Mouse (Mus musculus) limb, embryonic 13.5 days (tissue): ENCODE measurements around the gene B2m. TPM values are rescaled to one million over a fixed set of nuclear protein-coding genes. Genes with fewer than 3 reads are reported as not detected.

Source experiments
- ATAC-seq: fragments of 200-750 bp; cut with Nextera tagmentation; 2 replicates; pipeline ENCODE4 v1.8.0; 2017; ENCODE audit warnings: low read depth, moderate number of reproducible peaks, moderate TSS enrichment; ENCODE audit not compliant: low FRiP score
- H3K27ac ChIP-seq: fragments of 300-500 bp; sonication (generic); 2 replicates; pipeline ENCODE4 v1.5.1; 2015; ENCODE audit warnings: inconsistent platforms, mild to moderate bottlenecking, moderate library complexity
- H3K27me3 ChIP-seq: fragments of 300-500 bp; sonication (generic); 2 replicates; pipeline ENCODE4 v1.6.1; 2015; ENCODE audit warnings: mild to moderate bottlenecking, inconsistent platforms
- H3K36me3 ChIP-seq: fragments of 300-500 bp; sonication (generic); 2 replicates; pipeline ENCODE4 v1.6.1; 2015; ENCODE audit warnings: inconsistent platforms, mild to moderate bottlenecking, moderate library complexity
- H3K4me1 ChIP-seq: fragments of 300-500 bp; sonication (generic); 2 replicates; pipeline ENCODE4 v1.6.1; 2015; ENCODE audit warnings: inconsistent platforms
- H3K4me2 ChIP-seq: fragments of 300-500 bp; sonication (generic); replicated peaks from 2 replicates; pipeline ENCODE4 v1.6.1; 2015; ENCODE audit warnings: inconsistent platforms, mild to moderate bottlenecking, moderate library complexity
- H3K4me3 ChIP-seq: fragments of 300-500 bp; sonication (generic); 2 replicates; pipeline ENCODE4 v1.5.1; 2015; ENCODE audit warnings: moderate library complexity, mild to moderate bottlenecking, inconsistent platforms
- H3K9ac ChIP-seq: fragments of 300-500 bp; sonication (generic); 2 replicates; pipeline ENCODE4 v1.6.1; 2015; ENCODE audit warnings: mild to moderate bottlenecking, inconsistent platforms
- H3K9me3 ChIP-seq: fragments of 300-500 bp; sonication (generic); 2 replicates; pipeline ENCODE4 v1.6.1; 2016; ENCODE audit warnings: inconsistent platforms
- WGBS: fragments of 180-500 bp; shearing (Covaris S2); methylation state at CpG from one replicate; pipeline ENCODE4 v1.1.7; 2015; 5-methylcytosine and 5-hydroxymethylcytosine counted together
- polyA plus RNA-seq: library from polyadenylated mRNA; unstranded; fragments of >200 nt; fragmentation: Nextera tagmentation; extraction: Ambion mirVana; gene quantifications from 2 replicates; pipeline ENCODE4 v1.2.1, GENCODE M21; 2015

B2m gene
- polyA plus RNA-seq, 1 experiment from 2014 or later, result 212 TPM

DNA sequence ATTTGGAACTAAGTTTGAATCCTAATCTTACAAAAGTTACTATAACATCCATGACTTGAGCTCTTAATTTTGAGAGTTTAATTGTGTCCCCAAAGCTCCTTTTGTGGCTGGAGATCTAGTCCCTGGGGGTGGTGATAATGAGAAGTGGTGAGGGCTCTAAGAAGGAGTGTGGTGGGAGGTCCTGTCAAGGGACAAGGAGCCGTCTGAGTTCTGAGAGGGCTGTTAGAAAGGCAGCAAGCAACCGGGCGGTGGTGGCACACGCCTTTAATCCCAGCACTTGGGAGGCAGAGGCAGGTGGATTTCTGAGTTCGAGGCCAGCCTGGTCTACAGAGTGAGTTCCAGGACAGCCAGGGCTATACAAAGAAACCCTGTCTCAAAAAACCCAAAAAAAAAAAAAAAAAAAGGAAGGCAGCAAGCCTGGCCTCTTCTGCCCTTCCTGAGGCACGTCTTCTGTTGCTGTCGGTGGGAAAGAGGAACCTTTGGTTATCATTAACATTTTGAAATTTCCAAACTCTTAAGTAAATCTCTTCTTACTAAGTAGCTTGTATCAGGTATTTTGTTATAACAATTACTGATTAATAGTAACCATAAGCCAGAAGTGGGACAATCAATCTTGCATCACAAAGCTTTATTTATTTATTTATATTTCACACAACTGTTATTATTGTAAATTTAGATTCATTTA, 6.3 kb downstream of the B2m start:
- peaks cover 4% of the 10 kb centered on the region for H3K4me1 ChIP-seq
- H3K27me3 ChIP-seq, result no peaks in the 10 kb centered on the region
- H3K4me2 ChIP-seq, result no peak overlapping the region
- ATAC-seq, result no peak
- H3K9me3 ChIP-seq, result no peaks in the 10 kb centered on the region
- 86% methylated on average over 7 of the region's 7 CpGs for WGBS
- no peak overlapping the region for H3K4me3 ChIP-seq
- no peak overlapping the region for H3K27ac ChIP-seq
- no peak overlapping the region for H3K9ac ChIP-seq
- H3K36me3 ChIP-seq, result peaks cover 31% of the 10 kb centered on the region

DNA sequence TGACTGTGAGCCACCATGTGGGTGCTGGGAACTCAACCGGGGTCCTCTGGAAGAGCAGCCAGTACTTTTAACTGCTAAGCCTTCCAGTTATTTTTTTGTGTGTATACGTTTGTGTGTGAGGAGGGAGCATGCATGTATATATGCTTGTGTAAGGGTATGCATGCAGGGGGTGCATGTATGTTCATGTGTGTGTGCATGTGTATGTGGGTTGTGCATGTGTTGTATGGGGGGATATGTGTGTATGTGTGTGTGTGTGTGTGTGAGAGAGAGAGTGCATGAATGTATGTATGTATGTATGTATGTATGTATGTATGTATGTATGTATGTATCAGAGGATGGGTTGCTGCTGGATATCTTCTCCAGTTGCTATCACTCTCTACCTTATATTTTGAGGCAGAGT, 7.0 kb downstream of the B2m start:
- Histone ChIP-seq H3K9ac (no peak overlapping the region), H3K4me1 (no peaks in the 10 kb centered on the region), H3K9me3 (no peaks in the 10 kb centered on the region), H3K27me3 (no peaks in the 10 kb centered on the region), H3K36me3 (peaks cover 31% of the 10 kb centered on the region), H3K4me3 (no peak overlapping the region), H3K4me2 (no peak overlapping the region), H3K27ac (no peak overlapping the region)
- WGBS, result 97% methylated on average over 2 of the region's 2 CpGs
- ATAC-seq, result no peak

- Histone ChIP-seq H3K9ac (no peak overlapping the region), H3K27me3 (no peaks in the 10 kb centered on the region), H3K36me3 (peaks cover 31% of the 10 kb centered on the region), H3K4me2 (no peak overlapping the region), H3K9me3 (no peaks in the 10 kb centered on the region), H3K4me3 (no peak overlapping the region), H3K4me1 (no peaks in the 10 kb centered on the region), H3K27ac (no peak overlapping the region)
- WGBS, result 68% methylated on average over 2 of the region's 2 CpGs
- ATAC-seq, result no peak
Observed at GRCm38 (mm10) chr2:122155292-122155691, 7.8 kb downstream of the B2m start.

DNA sequence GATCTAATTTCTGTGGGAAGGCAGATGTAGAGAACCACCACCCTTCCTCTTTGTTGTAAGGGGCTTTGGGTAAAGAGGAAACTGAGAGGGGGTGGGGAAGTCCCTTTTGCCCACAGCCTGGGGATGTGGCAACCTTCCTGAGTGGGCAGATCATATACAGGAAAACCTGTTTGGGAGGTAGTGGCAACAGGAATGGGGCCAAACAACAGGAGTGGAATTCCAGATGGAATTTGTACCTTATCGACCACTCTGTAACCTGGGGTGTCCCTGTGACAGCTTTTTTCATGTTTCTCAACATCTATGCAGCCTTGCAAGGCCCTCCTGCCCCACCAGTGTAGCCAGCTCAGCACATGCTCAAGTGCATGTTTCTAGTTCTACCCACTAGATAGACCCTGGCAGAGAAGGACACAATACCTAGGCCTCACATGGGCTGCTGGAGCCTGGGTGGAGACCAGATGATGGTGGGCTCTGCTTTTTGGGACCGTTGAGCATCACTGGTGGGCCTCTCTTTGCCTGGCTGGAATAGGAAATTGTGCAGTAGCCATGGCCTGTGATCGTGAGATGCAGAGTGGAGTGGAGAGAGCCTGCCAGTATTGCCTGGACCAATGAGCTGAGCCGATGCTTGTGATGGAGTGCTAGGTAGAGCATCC, 8.7 kb downstream of the B2m start:
- ATAC-seq, result no peak
- WGBS, result 93% methylated on average over 4 of the region's 4 CpGs

GRCm38 (mm10) chr2:122157561-122157960, 10.1 kb downstream of the B2m start:
- Histone ChIP-seq H3K9ac (no peak overlapping the region), H3K4me3 (no peak overlapping the region), H3K27ac (no peak overlapping the region), H3K36me3 (peaks cover 13% of the 10 kb centered on the region), H3K4me1 (peaks cover 4% of the 10 kb centered on the region; the same call in 1 of the 2 replicates), H3K9me3 (no peaks in the 10 kb centered on the region), H3K4me2 (no peak overlapping the region), H3K27me3 (no peaks in the 10 kb centered on the region)
- no peak for ATAC-seq

More for the DNA sequence above, 8.7 kb downstream of the B2m start:
- Histone ChIP-seq H3K27ac (no peak overlapping the region), H3K4me2 (no peak overlapping the region), H3K36me3 (peaks cover 25% of the 10 kb centered on the region), H3K4me3 (no peak overlapping the region), H3K9me3 (no peaks in the 10 kb centered on the region), H3K4me1 (no peaks in the 10 kb centered on the region), H3K9ac (no peak overlapping the region), H3K27me3 (no peaks in the 10 kb centered on the region)

- 48% methylated on average over 6 of the region's 6 CpGs for WGBS
Observed at GRCm38 (mm10) chr2:122158362-122158802, 10.9 kb downstream of the B2m start.

GRCm38 (mm10) chr2:122159667-122160066, 12.2 kb downstream of the B2m start:
- H3K27ac ChIP-seq, result no peak overlapping the region
- no peaks in the 10 kb centered on the region for H3K27me3 ChIP-seq
- no peak overlapping the region for H3K4me2 ChIP-seq
- H3K4me3 ChIP-seq, result no peak overlapping the region
- no peak overlapping the region for H3K9ac ChIP-seq
- H3K9me3 ChIP-seq, result no peaks in the 10 kb centered on the region
- 75% methylated on average over 6 of the region's 6 CpGs for WGBS
- peaks cover 4% of the 10 kb centered on the region; the same call in 1 of the 2 replicates for H3K36me3 ChIP-seq
- H3K4me1 ChIP-seq, result peaks cover 11% of the 10 kb centered on the region; the same call in 1 of the 2 replicates
- no peak for ATAC-seq

More at GRCm38 (mm10) chr2:122158362-122158802, 10.9 kb downstream of the B2m start:
- H3K4me2 ChIP-seq, result no peak overlapping the region
- no peak overlapping the region for H3K9ac ChIP-seq
- no peak overlapping the region for H3K27ac ChIP-seq
- peaks cover 10% of the 10 kb centered on the region for H3K36me3 ChIP-seq
- no peak overlapping the region for H3K4me3 ChIP-seq
- peak; percentile 16; the same call in 1 of the 2 replicates for ATAC-seq
- no peaks in the 10 kb centered on the region for H3K27me3 ChIP-seq
- no peaks in the 10 kb centered on the region for H3K9me3 ChIP-seq
- peaks cover 4% of the 10 kb centered on the region; the same call in 1 of the 2 replicates for H3K4me1 ChIP-seq

DNA sequence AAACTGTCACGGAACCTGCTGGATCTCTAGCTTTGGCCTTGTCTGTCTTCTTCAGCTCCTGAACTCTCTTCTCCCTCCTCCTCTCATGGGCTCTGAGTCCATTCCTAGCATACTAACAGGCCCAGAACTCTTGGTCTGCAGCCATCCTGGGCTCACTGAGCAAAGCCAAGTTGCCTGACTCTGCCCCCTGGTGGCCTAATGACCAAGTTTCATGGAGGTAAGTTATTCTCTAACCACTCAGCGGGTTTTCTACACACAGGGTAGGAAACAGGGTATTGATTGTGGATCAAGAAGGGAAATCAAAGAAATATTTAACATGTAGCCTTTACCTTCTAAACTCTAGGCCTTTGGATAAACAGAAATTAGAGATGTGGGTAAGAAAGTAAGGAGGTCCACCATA, 13.2 kb downstream of the B2m start, which contains the start of gene Trim69:
Gene Trim69, plus strand, starts transcription at position 21 of the 400 bp plus-strand sequence.
- Histone ChIP-seq H3K4me3 (no peak within 1 kb of the TSS), H3K4me2 (no peak within 1 kb of the TSS), H3K27me3 (no peaks in the 10 kb centered on the region), H3K4me1 (peaks cover 11% of the 10 kb centered on the region; the same call in 1 of the 2 replicates), H3K9me3 (no peaks in the 10 kb centered on the region), H3K27ac (no peak within 1 kb of the TSS), H3K9ac (no peak within 1 kb of the TSS), H3K36me3 (no peaks in the 10 kb centered on the region)
- ATAC-seq, result peak; percentile 55; the same call in 1 of the 2 replicates
- WGBS, result 45% methylated on average over 2 of the region's 2 CpGs

- no peak overlapping the region for H3K4me3 ChIP-seq
- peaks cover 11% of the 10 kb centered on the region; the same call in 1 of the 2 replicates for H3K4me1 ChIP-seq
- no peaks in the 10 kb centered on the region for H3K27me3 ChIP-seq
- 39% methylated on average over 4 of the region's 4 CpGs for WGBS
- no peak overlapping the region for H3K9ac ChIP-seq
- H3K9me3 ChIP-seq, result no peaks in the 10 kb centered on the region
- H3K4me2 ChIP-seq, result no peak overlapping the region
- no peak overlapping the region for H3K27ac ChIP-seq
- no peak for ATAC-seq
- H3K36me3 ChIP-seq, result no peaks in the 10 kb centered on the region
Observed at GRCm38 (mm10) chr2:122161542-122161941, 14.1 kb downstream of the B2m start.

DNA sequence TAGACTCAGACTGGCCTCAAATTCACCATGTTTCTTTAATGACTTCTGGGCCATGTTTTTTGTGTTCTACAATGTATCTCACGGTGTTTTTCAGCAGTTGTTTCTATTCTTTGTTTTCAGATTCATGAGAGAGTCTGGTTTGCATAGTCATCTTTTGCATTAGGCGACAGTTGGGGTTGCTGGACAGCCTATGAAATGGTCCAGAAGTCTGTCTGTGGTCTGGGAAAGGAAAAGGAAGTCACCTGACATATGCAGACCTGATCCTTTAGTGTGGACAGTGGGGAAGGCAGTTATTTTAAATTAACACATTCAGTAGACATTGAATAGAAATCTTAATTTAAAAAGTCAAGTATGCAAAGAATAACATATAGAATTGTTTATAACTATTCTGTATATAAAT, 15.0 kb downstream of the B2m start:
- no peaks in the 10 kb centered on the region for H3K27me3 ChIP-seq
- 87% methylated on average over 2 of the region's 2 CpGs for WGBS
- no peak for ATAC-seq
- no peak overlapping the region for H3K4me2 ChIP-seq
- no peak overlapping the region for H3K27ac ChIP-seq
- peaks cover 11% of the 10 kb centered on the region; the same call in 1 of the 2 replicates for H3K4me1 ChIP-seq
- H3K9me3 ChIP-seq, result no peaks in the 10 kb centered on the region
- H3K9ac ChIP-seq, result no peak overlapping the region
- no peaks in the 10 kb centered on the region for H3K36me3 ChIP-seq
- no peak overlapping the region for H3K4me3 ChIP-seq

GRCm38 (mm10) chr2:122163430-122164195, 16.1 kb downstream of the B2m start:
- H3K4me3 ChIP-seq, result no peak overlapping the region
- H3K27me3 ChIP-seq, result no peaks in the 10 kb centered on the region
- 0 out of 2 replicates have a peak, but pooled peaks have one; percentile 28 for ATAC-seq
- peaks cover 11% of the 10 kb centered on the region; the same call in 1 of the 2 replicates for H3K4me1 ChIP-seq
- no peaks in the 10 kb centered on the region for H3K36me3 ChIP-seq
- no peak overlapping the region for H3K9ac ChIP-seq
- H3K27ac ChIP-seq, result no peak overlapping the region
- no peak overlapping the region for H3K4me2 ChIP-seq
- no peaks in the 10 kb centered on the region for H3K9me3 ChIP-seq
- WGBS, result 60% methylated on average over 13 of the region's 13 CpGs

GRCm38 (mm10) chr2:122164293-122164692, 16.8 kb downstream of the B2m start:
- H3K4me3 ChIP-seq, result no peak overlapping the region
- H3K9me3 ChIP-seq, result no peaks in the 10 kb centered on the region
- no peak overlapping the region for H3K9ac ChIP-seq
- 79% methylated on average over 11 of the region's 11 CpGs for WGBS
- ATAC-seq, result no peak
- no peak overlapping the region for H3K27ac ChIP-seq
- no peaks in the 10 kb centered on the region for H3K27me3 ChIP-seq
- peaks cover 11% of the 10 kb centered on the region; the same call in 1 of the 2 replicates for H3K4me1 ChIP-seq
- no peak overlapping the region for H3K4me2 ChIP-seq
- H3K36me3 ChIP-seq, result no peaks in the 10 kb centered on the region
